Mouse (Mus musculus) left cerebral cortex, postnatal 4 days (tissue): ENCODE measurements around the gene Baz1a. TPM values are rescaled to one million over a fixed set of nuclear protein-coding genes. Genes with fewer than 3 reads are reported as not detected.
"Not testable (repeated sequence)": the region's sequence is repeated elsewhere in the genome, so short reads cannot be mapped to it uniquely, and the experiment has no call there.

ENCODE experiments used
- DNase-seq: peaks from one replicate; pipeline ENCODE4 v3.0.0-alpha.2; 2022
- intact Hi-C: fragments of 180-260 bp; cut with DNase I; formaldehyde crosslinking; loops from one replicate; pipeline ENCODE4 v1.15.1; 2025
- total RNA-seq, 2 experiments: library from RNA; stranded (reverse); gene quantifications; 2 replicates each; pipeline ENCODE4 v1.2.3; 2021

Gene Baz1a
- total RNA-seq, 2 experiments from 2014 or later: 3.9 to 4.0 TPM

DNA sequence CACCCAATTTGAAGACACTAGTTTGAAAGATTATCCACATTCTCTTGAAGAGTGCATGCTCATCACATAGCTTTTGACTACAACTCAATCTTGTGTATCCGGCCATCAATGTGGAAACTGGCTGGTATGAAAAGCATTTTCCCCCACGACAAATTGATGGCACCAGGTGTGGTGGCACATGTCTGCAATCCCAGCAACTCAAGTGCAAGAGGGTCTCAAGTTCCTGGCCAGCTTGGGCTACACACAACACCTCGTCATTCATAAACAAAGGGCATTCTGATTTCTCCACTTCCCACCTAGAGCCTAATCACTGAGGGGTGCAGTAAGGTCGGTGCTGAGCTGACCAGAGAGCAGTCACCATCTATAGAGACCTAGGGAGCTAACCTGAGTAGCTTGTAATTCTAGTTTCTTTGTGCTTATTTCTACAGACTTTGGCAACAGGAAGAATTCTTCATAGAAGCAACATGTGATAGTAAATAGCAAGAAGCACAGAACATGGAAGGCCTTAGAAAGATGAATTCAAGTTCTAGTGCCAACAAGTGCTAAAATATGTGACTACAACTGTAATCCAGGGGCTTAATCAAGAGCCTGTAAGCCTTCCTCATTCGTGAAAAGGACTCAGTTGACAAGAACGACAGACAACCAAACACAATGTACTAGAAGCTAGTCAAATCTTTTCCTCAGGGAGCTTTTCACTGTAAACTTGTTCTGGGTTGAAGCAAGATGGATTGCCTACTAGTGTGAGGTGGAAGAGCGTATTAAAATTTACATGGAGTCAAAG is 31.0 kb downstream of the Baz1a start:
- no peak for DNase-seq
- intact Hi-C loops: loop anchor here (10.0 kb wide), 1 partner anchor 148 kb away; no protein-coding TSS in a partner anchor

DNA sequence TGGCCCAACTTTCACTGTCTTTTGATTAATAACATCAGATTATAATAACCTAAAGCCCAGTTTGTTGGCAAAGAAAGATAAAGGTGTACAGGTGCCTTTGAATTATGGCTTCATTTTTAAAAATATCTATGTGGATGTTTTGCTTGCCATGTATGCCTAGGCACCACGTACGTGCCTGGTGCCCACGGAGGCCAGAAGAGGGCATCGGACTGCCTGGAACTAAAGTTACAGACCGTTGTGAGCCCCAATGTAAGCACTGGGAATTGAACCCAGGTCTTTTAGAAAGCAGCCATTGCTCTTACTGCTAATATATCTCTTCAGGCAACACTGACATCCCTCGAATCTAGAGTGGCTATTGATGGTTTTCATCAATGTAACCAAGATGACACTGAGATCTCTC is 32.2 kb downstream of the Baz1a start:
- no peak for DNase-seq
- intact Hi-C loops: loop anchor here (10.0 kb wide), 1 partner anchor 147 kb away; no protein-coding TSS in a partner anchor

DNA sequence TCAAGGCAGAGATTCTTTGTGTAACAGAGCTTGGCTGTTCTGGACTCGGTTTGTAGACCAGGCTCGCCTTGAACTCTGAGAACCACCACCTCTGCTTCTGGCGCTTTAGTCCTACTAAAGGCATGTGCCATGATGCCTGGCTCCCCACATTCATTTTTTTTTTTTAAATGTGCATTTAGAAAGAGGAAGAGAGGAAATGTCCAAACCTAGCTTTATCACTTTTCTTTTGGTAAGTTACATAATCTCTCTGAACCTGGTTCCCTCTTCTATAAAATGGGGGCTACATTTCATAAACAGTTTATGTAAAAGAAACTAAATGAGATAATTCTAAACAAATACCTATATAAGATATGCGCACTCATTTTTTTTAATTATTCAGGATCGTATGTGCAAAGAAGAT is 33.2 kb downstream of the Baz1a start:
- intact Hi-C loops: loop anchor here (10.0 kb wide), 1 partner anchor 146 kb away; no protein-coding TSS in a partner anchor
- no peak for DNase-seq

- intact Hi-C loops: loop anchor here (10.0 kb wide), 1 partner anchor 146 kb away; no protein-coding TSS in a partner anchor
- DNase-seq: no peak
Measured at GRCm38 (mm10) chr12:54980532-54980931, 33.6 kb downstream of the Baz1a start.

- DNase-seq: no peak
- intact Hi-C loops: no loop called here
Measured at GRCm38 (mm10) chr12:54969033-54969432, 45.1 kb downstream of the Baz1a start.

DNA sequence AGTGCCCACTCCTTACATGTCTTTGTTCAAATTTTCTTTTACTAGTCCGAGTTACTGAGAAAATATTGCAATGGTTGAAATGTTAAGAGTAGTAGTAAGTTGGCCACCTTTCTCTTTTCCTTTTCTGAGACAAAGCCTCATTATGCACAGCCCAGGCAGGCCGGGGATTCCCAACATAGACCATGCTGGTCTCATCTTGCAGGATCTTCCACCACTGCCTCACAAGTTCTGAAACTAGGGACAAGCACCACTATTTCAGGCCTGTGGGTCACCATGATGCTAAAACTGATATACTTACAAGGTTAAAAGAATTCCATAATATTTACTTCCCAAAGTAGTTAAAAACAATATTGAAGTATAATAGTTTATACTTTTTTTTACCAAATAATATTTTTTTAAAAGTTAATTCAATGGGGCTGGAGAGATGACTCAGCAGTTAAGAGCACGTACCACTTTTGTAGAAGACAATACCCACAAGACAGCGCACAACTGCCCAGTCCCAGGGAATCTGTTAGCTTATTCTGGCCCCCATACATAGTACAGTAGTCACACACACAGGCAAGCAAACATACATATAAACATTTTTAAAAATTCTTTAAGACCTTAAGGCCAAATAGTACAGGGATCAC is 48.5 kb downstream of the Baz1a start:
- no peak for DNase-seq
- intact Hi-C loops: no loop called here

DNA sequence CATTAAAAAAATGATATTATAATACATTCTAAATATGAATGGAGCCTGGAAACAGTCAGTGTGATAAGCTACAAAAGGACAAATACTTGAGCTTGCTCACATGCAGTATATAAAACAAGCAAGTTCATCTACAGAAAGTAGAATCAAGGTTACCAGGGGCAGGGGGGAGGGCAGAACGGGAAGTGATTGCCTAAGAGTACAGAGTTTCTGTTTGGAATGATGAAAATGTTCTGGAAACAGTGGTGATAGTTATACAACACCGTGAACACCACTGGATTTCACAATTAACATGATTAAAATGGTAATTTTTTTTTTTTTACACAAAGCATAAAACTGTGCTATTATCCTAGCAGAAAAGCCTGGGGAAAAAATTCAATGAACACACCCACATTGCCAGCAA is 54.6 kb downstream of the Baz1a start:
- DNase-seq: no peak
- intact Hi-C loops: no loop called here

GRCm38 (mm10) chr12:54956974-54957373 is 57.2 kb downstream of the Baz1a start:
- intact Hi-C loops: no loop called here
- DNase-seq: no peak

- DNase-seq: no peak
- intact Hi-C loops: no loop called here
Measured at GRCm38 (mm10) chr12:54956457-54956856, 57.7 kb downstream of the Baz1a start.

DNA sequence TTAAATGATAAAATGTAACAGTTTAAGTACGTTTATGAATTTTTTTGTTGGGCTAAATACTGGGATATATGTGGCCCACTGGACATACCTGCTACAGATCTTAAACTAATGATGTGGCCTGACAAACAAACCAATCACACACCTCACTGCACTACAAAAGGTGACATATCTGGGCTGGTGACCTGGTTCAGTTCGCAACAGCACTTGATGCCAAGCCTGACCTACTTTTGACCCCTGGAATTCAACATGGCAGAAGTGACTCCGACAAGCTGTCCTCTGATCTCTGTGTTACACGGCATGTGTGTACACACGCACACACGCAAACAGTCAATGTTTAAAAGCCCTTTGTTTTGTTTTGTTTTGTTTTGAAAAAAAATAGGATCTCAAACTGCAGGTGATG is 68.0 kb downstream of the Baz1a start:
- intact Hi-C loops: no loop called here
- DNase-seq: no peak

- intact Hi-C loops, DNase-seq: not testable (repeated sequence)
Measured at GRCm38 (mm10) chr12:54942586-54943157, 71.5 kb downstream of the Baz1a start.

GRCm38 (mm10) chr12:54937581-54938343 is 76.4 kb downstream of the Baz1a start:
- intact Hi-C loops, DNase-seq: not testable (repeated sequence)

- no peak for DNase-seq
- intact Hi-C loops: no loop called here
Measured at GRCm38 (mm10) chr12:54910387-54910786, 103.8 kb downstream of the Baz1a start.

DNA sequence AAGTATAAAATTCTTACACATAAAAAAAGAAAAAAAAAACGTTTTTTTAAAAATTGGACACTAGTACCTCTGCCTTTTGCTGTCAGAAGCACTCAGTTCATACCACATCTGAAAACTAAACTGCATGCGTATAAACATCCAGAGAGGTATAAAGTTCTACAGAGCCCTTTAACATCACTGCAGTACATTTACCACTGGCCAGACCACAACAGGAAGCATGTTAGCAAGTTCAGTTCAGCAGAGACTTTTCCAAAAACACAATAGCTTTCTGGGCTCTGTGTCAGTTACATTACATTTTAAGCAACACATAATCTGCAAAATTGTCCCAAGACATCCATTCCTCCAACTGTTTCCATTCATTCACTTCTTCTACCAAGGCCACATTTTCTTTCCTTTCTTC is 121.6 kb downstream of the Baz1a start:
- intact Hi-C loops: not testable (repeated sequence)

GRCm38 (mm10) chr12:54890426-54890825 is 123.7 kb downstream of the Baz1a start:
- DNase-seq: no peak

More for the DNA sequence above, 121.6 kb downstream of the Baz1a start:
- not testable (repeated sequence) for DNase-seq

DNA sequence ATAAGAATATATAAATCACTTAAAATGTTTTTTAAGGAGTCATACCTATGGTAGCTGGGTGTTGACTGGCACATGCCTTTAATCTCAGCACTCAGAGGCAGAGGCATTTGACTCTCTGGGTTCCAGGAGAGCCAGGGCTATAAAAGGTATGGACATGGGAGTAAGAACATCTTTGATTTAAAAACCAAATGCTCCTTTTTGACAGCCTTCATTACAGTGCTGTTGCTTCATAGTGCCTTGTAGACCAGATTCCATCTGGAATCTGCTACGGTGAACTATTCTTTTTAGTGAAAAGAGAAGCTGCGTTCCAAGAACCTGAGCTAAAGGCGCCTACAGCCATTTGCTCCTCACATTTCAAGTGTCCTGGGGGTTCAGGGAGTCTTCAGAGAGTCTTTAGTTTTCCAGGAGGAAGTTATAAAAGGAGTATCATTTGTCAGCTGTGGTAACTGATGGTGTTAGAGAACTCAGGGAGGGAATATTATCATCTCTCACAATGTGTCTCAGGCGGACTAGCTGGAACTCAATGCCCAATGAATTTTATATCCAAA is 126.5 kb downstream of the Baz1a start:
- intact Hi-C loops: loop anchor here (5.0 kb wide), 1 partner anchor 50 kb away; no protein-coding TSS in a partner anchor

More at GRCm38 (mm10) chr12:54890426-54890825, 123.7 kb downstream of the Baz1a start:
- intact Hi-C loops: no loop called here

DNA sequence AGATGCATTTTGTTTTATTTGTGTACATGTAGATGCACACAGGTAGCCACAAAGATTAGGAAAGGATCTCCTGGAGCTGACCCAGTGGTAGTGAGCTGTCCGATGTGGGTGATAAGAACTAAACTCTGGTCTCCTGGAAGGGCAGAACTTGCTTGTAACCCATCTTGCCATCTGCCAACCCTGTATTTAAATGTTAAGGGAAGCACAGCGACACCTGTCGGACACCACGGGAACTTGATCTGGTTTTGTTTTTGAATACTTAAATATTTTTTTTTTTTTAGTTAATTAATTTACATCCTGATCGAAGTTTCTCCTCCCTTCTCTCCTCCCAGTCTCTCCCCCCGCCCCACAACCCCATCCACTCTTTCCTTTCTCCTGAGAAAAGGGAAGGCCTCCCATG is 134.5 kb downstream of the Baz1a start:
- intact Hi-C loops: no loop called here
- peak; percentile 60 for DNase-seq

More for the DNA sequence above, 126.5 kb downstream of the Baz1a start:
- DNase-seq: no peak

DNA sequence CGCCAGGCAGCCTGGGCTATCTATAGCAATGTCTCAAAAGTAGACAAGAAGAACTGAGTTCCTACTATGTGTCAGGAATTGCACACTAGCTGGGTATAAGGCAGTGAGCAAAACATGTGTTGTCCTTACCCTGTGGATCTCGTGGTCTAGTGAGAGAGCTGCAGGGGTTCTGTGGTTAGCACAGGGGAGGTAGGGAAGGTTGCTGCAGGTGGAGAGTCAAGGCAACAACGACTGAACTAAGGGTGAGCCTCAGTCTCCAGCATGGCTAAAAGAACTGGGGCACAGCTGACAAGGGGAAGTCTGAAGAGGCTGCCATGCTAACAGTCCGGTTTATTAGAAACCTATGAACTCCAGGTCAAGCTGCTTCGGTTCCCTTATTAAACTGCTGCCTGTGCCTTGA is 134.9 kb downstream of the Baz1a start:
- DNase-seq: no peak
- intact Hi-C loops: no loop called here

DNA sequence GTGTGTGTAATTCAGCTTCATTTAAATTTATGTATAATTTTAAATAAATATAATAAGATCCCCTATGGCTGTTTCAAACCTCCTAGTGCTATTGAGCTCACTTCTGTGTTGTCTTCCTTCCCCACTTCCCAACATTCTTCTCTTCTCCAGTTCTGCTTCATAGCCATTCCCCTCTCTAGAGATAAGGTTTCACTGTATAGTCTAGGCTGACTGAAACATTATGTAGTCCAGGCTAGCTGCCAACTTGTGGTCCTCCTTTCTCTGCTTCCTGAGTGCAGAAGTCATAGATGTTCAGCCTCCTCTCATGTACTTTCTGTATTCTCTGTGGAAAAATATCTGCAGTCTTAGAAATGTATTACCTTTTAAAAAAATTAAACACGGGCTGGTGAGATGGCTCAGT is 136.3 kb downstream of the Baz1a start:
- no peak for DNase-seq
- intact Hi-C loops: no loop called here

GRCm38 (mm10) chr12:54876879-54877278 is 137.3 kb downstream of the Baz1a start:
- no peak for DNase-seq
- intact Hi-C loops: no loop called here
